Mouse (Mus musculus): ENCODE results near the gene Nme9. TPM values are rescaled to one million over a fixed set of nuclear protein-coding genes. Genes with fewer than 3 reads are reported as not detected.

The Nme9 gene
- polyA plus RNA-seq, 1 experiment from 2014 or later = 0.83 TPM

- 82% methylated on average over 12 of the region's 12 CpGs for WGBS
Measured at GRCm38 (mm10) chr9:99437781-99438565, 13.3 kb upstream of the Nme9 start.

GRCm38 (mm10) chr9:99439064-99439463, 12.2 kb upstream of the Nme9 start:
- WGBS = 73% methylated on average over 8 of the region's 8 CpGs
- H3K36me3 ChIP-seq = no peaks in the 10 kb centered on the region
- ATAC-seq (ENCODE audit: low FRiP score) = no peak
- H3K27ac ChIP-seq = no peak overlapping the region
- H3K4me3 ChIP-seq = no peak overlapping the region
- H3K9me3 ChIP-seq = no peaks in the 10 kb centered on the region
- no peak overlapping the region for H3K4me2 ChIP-seq
- peaks cover 23% of the 10 kb centered on the region for H3K27me3 ChIP-seq
- no peak overlapping the region for H3K9ac ChIP-seq
- H3K4me1 ChIP-seq (replicated peaks) = peaks cover 28% of the 10 kb centered on the region

More at GRCm38 (mm10) chr9:99437781-99438565, 13.3 kb upstream of the Nme9 start:
- Histone ChIP-seq H3K9ac (no peak overlapping the region), H3K27me3 (peaks cover 23% of the 10 kb centered on the region), H3K4me1 (replicated peaks) (peaks cover 39% of the 10 kb centered on the region), H3K27ac (no peak overlapping the region), H3K36me3 (no peaks in the 10 kb centered on the region), H3K9me3 (no peaks in the 10 kb centered on the region), H3K4me3 (no peak overlapping the region), H3K4me2 (no peak overlapping the region)
- no peak for ATAC-seq (ENCODE audit: low FRiP score)

- no peak for ATAC-seq (ENCODE audit: low FRiP score)
- no peak overlapping the region for H3K27ac ChIP-seq
- H3K36me3 ChIP-seq = no peaks in the 10 kb centered on the region
- peaks cover 23% of the 10 kb centered on the region for H3K27me3 ChIP-seq
- WGBS = 74% methylated on average over 5 of the region's 5 CpGs
- H3K9me3 ChIP-seq = no peaks in the 10 kb centered on the region
- no peak overlapping the region for H3K4me3 ChIP-seq
- no peak overlapping the region for H3K4me2 ChIP-seq
- peaks cover 18% of the 10 kb centered on the region for H3K4me1 ChIP-seq (replicated peaks)
- no peak overlapping the region for H3K9ac ChIP-seq
Measured at GRCm38 (mm10) chr9:99440941-99441340, 10.3 kb upstream of the Nme9 start.

GRCm38 (mm10) chr9:99441647-99442433, 9.4 kb upstream of the Nme9 start:
- Histone ChIP-seq H3K4me3 (no peak overlapping the region), H3K4me1 (replicated peaks) (peaks cover 18% of the 10 kb centered on the region), H3K4me2 (no peak overlapping the region), H3K27me3 (peaks cover 23% of the 10 kb centered on the region), H3K36me3 (no peaks in the 10 kb centered on the region), H3K9me3 (no peaks in the 10 kb centered on the region), H3K9ac (no peak overlapping the region), H3K27ac (no peak overlapping the region)
- WGBS = 95% methylated on average over 4 of the region's 4 CpGs
- peak; percentile 53; the same call in 1 of the 2 replicates for ATAC-seq (ENCODE audit: low FRiP score)

GRCm38 (mm10) chr9:99444590-99445178, 6.6 kb upstream of the Nme9 start:
- H3K4me1 ChIP-seq (replicated peaks) = peaks cover 8% of the 10 kb centered on the region
- no peaks in the 10 kb centered on the region for H3K36me3 ChIP-seq
- H3K9me3 ChIP-seq = no peaks in the 10 kb centered on the region
- H3K27me3 ChIP-seq = no peaks in the 10 kb centered on the region
- no peak overlapping the region for H3K27ac ChIP-seq
- no peak overlapping the region for H3K9ac ChIP-seq
- peak; percentile 60 for ATAC-seq (ENCODE audit: low FRiP score)
- no peak overlapping the region for H3K4me2 ChIP-seq
- 32% methylated on average over 8 of the region's 8 CpGs for WGBS
- no peak overlapping the region for H3K4me3 ChIP-seq

GRCm38 (mm10) chr9:99446259-99446658, 5.0 kb upstream of the Nme9 start:
- no peak for ATAC-seq (ENCODE audit: low FRiP score)
- peaks cover 7% of the 10 kb centered on the region; the same call in 1 of the 2 replicates for H3K27me3 ChIP-seq
- no peak overlapping the region for H3K27ac ChIP-seq
- no peak overlapping the region for H3K9ac ChIP-seq
- H3K4me2 ChIP-seq = no peak overlapping the region
- H3K36me3 ChIP-seq = no peaks in the 10 kb centered on the region
- no peak overlapping the region for H3K4me3 ChIP-seq
- H3K4me1 ChIP-seq (replicated peaks) = peaks cover 11% of the 10 kb centered on the region
- H3K9me3 ChIP-seq = no peaks in the 10 kb centered on the region

GRCm38 (mm10) chr9:99447323-99447722, 4.0 kb upstream of the Nme9 start:
- Histone ChIP-seq H3K4me1 (replicated peaks) (peaks cover 16% of the 10 kb centered on the region), H3K36me3 (no peaks in the 10 kb centered on the region), H3K4me3 (no peak overlapping the region), H3K9ac (no peak overlapping the region), H3K9me3 (no peaks in the 10 kb centered on the region), H3K27ac (no peak overlapping the region), H3K4me2 (no peak overlapping the region), H3K27me3 (peaks cover 16% of the 10 kb centered on the region; the same call in 1 of the 2 replicates)
- WGBS = 83% methylated on average over 3 of the region's 3 CpGs
- ATAC-seq (ENCODE audit: low FRiP score) = no peak

- no peak overlapping the region for H3K27ac ChIP-seq
- H3K4me1 ChIP-seq (replicated peaks) = peaks cover 10% of the 10 kb centered on the region
- H3K36me3 ChIP-seq = no peaks in the 10 kb centered on the region
- no peaks in the 10 kb centered on the region for H3K9me3 ChIP-seq
- peaks cover 21% of the 10 kb centered on the region; the same call in 1 of the 2 replicates for H3K27me3 ChIP-seq
- 45% methylated on average over 9 of the region's 9 CpGs for WGBS
- ATAC-seq (ENCODE audit: low FRiP score) = no peak
- no peak overlapping the region for H3K4me2 ChIP-seq
- no peak overlapping the region for H3K9ac ChIP-seq
- no peak overlapping the region for H3K4me3 ChIP-seq
Measured at GRCm38 (mm10) chr9:99449886-99450647, 1.2 kb upstream of the Nme9 start.

GRCm38 (mm10) chr9:99454211-99454610, 2.9 kb downstream of the Nme9 start:
- 86% methylated on average over 4 of the region's 4 CpGs for WGBS
- Histone ChIP-seq H3K4me3 (no peak overlapping the region), H3K4me1 (replicated peaks) (peaks cover 8% of the 10 kb centered on the region; the same call in 1 of the 2 replicates), H3K4me2 (no peak overlapping the region), H3K9me3 (no peaks in the 10 kb centered on the region), H3K27ac (no peak overlapping the region), H3K36me3 (no peaks in the 10 kb centered on the region), H3K9ac (no peak overlapping the region), H3K27me3 (peaks cover 25% of the 10 kb centered on the region; the same call in 1 of the 2 replicates)
- no peak for ATAC-seq (ENCODE audit: low FRiP score)

- Histone ChIP-seq H3K4me2 (no peak overlapping the region), H3K4me3 (no peak overlapping the region), H3K36me3 (no peaks in the 10 kb centered on the region), H3K9me3 (no peaks in the 10 kb centered on the region), H3K27ac (no peak overlapping the region), H3K27me3 (peaks cover 3% of the 10 kb centered on the region; the same call in 1 of the 2 replicates), H3K4me1 (replicated peaks) (no peaks in the 10 kb centered on the region), H3K9ac (no peak overlapping the region)
- no peak for ATAC-seq (ENCODE audit: low FRiP score)
- 40% methylated on average over 12 of the region's 12 CpGs for WGBS
Measured at GRCm38 (mm10) chr9:99458529-99459208, 7.4 kb downstream of the Nme9 start.

GRCm38 (mm10) chr9:99459730-99460129, 8.5 kb downstream of the Nme9 start:
- Histone ChIP-seq H3K36me3 (no peaks in the 10 kb centered on the region), H3K4me1 (replicated peaks) (no peaks in the 10 kb centered on the region), H3K27ac (no peak overlapping the region), H3K9ac (no peak overlapping the region), H3K4me2 (no peak overlapping the region), H3K27me3 (peaks cover 3% of the 10 kb centered on the region; the same call in 1 of the 2 replicates), H3K9me3 (no peaks in the 10 kb centered on the region), H3K4me3 (no peak overlapping the region)
- 92% methylated on average over 4 of the region's 4 CpGs for WGBS
- ATAC-seq (ENCODE audit: low FRiP score) = no peak
